Mouse (Mus musculus) cerebellum, adult 8-10 months (tissue): ENCODE results near the gene Prss16.

Experiments used
- DNase-seq: peaks from one replicate; pipeline ENCODE4 v3.0.0; 2022

Prss16 gene

GRCm38 (mm10) chr13:22009642-22010041 lies at the start of gene Prss16:
Gene Prss16, minus strand, starts transcription at chr13:22009742.
- no peak for DNase-seq

- no peak for DNase-seq
Observed at GRCm38 (mm10) chr13:22053754-22054153, 44.2 kb upstream of the Prss16 start.

GRCm38 (mm10) chr13:22051523-22051859 lies 41.9 kb upstream of the Prss16 start:
- DNase-seq = no peak

GRCm38 (mm10) chr13:22050591-22051522 lies 41.3 kb upstream of the Prss16 start:
- DNase-seq = peak; percentile 63

- no peak for DNase-seq
Observed at GRCm38 (mm10) chr13:22049737-22050440, 40.3 kb upstream of the Prss16 start.

- DNase-seq = no peak
Observed at GRCm38 (mm10) chr13:22049041-22049440, 39.5 kb upstream of the Prss16 start.

- DNase-seq = no peak
Observed at GRCm38 (mm10) chr13:22045311-22045710, 35.8 kb upstream of the Prss16 start.

- DNase-seq = no peak
Observed at GRCm38 (mm10) chr13:22044432-22045155, 35.1 kb upstream of the Prss16 start.

GRCm38 (mm10) chr13:22043503-22044431 lies 34.2 kb upstream of the Prss16 start:
- DNase-seq = no peak

GRCm38 (mm10) chr13:22042568-22043502 lies 33.3 kb upstream of the Prss16 start, which contains the start of the genes Hist1h2ag and Hist1h2bj:
Gene Hist1h2ag, minus strand, starts transcription at chr13:22042944.
Gene Hist1h2bj, plus strand, starts transcription at chr13:22043214.
- peak; percentile 88 for DNase-seq

GRCm38 (mm10) chr13:22041651-22042567 lies 32.4 kb upstream of the Prss16 start:
- no peak for DNase-seq

- DNase-seq = peak; percentile 97
Observed at GRCm38 (mm10) chr13:22041142-22041536, 31.6 kb upstream of the Prss16 start, which contains the start of gene Hist1h4i. Gene Hist1h4i, minus strand, starts transcription at chr13:22041362.

GRCm38 (mm10) chr13:22040464-22041141 lies 31.1 kb upstream of the Prss16 start:
- no peak for DNase-seq

GRCm38 (mm10) chr13:22039951-22040463 lies 30.5 kb upstream of the Prss16 start:
- no peak for DNase-seq

GRCm38 (mm10) chr13:22039364-22039763 lies 29.8 kb upstream of the Prss16 start:
- DNase-seq = no peak

- DNase-seq = no peak
Observed at GRCm38 (mm10) chr13:22037415-22037814, 27.9 kb upstream of the Prss16 start.

GRCm38 (mm10) chr13:22036986-22037385 lies 27.4 kb upstream of the Prss16 start:
- no peak for DNase-seq

GRCm38 (mm10) chr13:22036149-22036956 lies 26.8 kb upstream of the Prss16 start:
- DNase-seq = no peak
